Mouse (Mus musculus): ENCODE data around the gene Mypn. TPM values are rescaled to one million over a fixed set of nuclear protein-coding genes. Genes with fewer than 3 reads are reported as not detected.

Gene Mypn
- polyA plus RNA-seq, 1 experiment from 2014 or later: 0.14 TPM

DNA sequence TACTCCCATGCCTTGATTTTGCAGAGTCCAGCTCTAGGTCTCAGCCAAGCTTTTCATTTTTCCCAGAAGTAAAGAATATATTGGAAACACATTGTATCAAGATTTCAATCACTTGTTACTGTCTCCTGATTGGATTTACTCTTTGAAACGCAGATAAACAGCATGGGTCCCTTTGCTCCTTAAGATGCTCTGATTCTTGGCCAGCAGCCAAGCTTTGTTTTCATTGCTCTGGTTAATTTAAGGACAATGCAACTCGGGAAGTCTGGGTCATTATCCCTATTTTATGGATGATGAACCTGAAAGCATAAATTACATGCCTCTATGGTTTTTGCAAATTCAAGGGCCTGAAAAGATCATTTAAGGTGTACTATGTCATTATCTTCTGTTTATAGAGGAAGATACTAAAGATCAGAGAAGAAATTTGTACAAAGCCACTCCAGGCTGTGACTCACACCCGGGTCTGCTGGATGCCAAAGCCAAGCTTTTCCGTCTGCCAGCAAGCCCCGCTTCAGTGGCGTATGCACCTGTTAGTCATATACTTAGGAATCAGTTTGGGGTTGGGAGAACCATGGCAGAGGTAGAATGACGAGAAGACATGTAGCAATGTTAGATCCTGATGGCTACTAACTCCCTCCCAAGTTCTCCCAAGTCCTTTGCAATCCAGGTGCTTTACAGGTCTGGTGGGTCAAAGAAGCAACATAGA is 17.5 kb upstream of the Mypn start:
- 29% methylated on average over 7 of the region's 7 CpGs for WGBS
- Histone ChIP-seq H3K4me3 (replicated peaks; ENCODE audit: low read length) (no peak overlapping the region), H3K36me3 (ENCODE audit: control insufficient read depth, insufficient read depth) (no peaks in the 10 kb centered on the region), H3K27me3 (replicated peaks; ENCODE audit: control insufficient read depth, insufficient read depth, low read length) (no peaks in the 10 kb centered on the region), H3K27ac (ENCODE audit: low read length) (no peak overlapping the region), H3K9me3 (ENCODE audit: control insufficient read depth, low read length) (no peaks in the 10 kb centered on the region), H3K9ac (replicated peaks; ENCODE audit: low read depth, low read length) (no peak overlapping the region), H3K4me2 (ENCODE audit: low read length) (no peak overlapping the region), H3K4me1 (replicated peaks; ENCODE audit: control insufficient read depth, insufficient read depth, low read length) (no peaks in the 10 kb centered on the region)
- ATAC-seq: no peak

DNA sequence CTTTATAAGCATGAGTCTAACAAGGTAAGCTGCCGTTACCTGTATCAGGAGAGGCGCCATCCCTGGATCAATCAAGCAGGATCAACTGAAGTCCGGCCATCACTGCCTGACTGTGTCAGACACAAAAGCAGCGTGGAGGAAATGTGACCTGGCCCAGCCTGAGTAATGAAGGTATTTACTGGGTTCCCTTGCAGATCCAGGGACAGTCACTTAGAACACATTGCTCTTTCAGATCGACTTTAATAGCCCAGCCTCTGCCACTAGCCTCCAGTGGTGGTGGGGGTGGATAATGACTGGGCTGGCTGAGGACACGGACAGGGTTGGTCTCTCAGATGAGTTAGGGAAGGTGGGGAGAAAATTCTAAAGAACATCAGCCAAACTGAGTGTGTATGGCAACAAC is 5.1 kb upstream of the Mypn start:
- H3K4me3 ChIP-seq (replicated peaks; ENCODE audit: low read length): no peak overlapping the region
- H3K36me3 ChIP-seq (ENCODE audit: control insufficient read depth, insufficient read depth): no peaks in the 10 kb centered on the region
- H3K9ac ChIP-seq (replicated peaks; ENCODE audit: low read depth, low read length): no peak overlapping the region
- no peak for ATAC-seq
- WGBS: 63% methylated on average over 6 of the region's 6 CpGs
- H3K4me1 ChIP-seq (replicated peaks; ENCODE audit: control insufficient read depth, insufficient read depth, low read length): no peaks in the 10 kb centered on the region
- no peak overlapping the region for H3K27ac ChIP-seq (ENCODE audit: low read length)
- no peaks in the 10 kb centered on the region for H3K27me3 ChIP-seq (replicated peaks; ENCODE audit: control insufficient read depth, insufficient read depth, low read length)
- H3K9me3 ChIP-seq (ENCODE audit: control insufficient read depth, low read length): no peaks in the 10 kb centered on the region
- no peak overlapping the region for H3K4me2 ChIP-seq (ENCODE audit: low read length)

DNA sequence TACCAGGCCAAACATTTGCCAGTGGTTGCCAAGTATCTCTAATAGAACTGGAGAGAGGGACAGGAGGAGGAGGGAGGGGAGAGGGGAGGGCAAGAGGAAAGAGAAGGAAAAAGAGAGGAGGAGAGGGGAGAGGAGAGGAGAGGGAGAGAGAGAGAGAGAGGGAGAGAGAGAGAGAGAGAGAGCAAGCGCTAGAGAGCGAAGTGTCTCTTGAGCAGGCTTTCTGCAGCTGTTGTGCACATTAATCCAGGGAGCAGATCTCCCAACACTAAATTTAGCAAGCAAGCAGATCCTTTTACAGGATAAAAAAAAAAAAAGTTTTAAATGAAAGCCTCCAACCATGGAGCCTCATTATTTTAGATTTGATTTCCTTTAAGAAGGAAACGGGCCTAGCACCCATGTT is 750 bp downstream of the Mypn start:
- Histone ChIP-seq H3K4me2 (ENCODE audit: low read length) (no peak overlapping the region), H3K36me3 (ENCODE audit: control insufficient read depth, insufficient read depth) (no peaks in the 10 kb centered on the region), H3K27me3 (replicated peaks; ENCODE audit: control insufficient read depth, insufficient read depth, low read length) (no peaks in the 10 kb centered on the region), H3K4me1 (replicated peaks; ENCODE audit: control insufficient read depth, insufficient read depth, low read length) (no peaks in the 10 kb centered on the region), H3K4me3 (replicated peaks; ENCODE audit: low read length) (no peak overlapping the region), H3K9me3 (ENCODE audit: control insufficient read depth, low read length) (no peaks in the 10 kb centered on the region), H3K9ac (replicated peaks; ENCODE audit: low read depth, low read length) (no peak overlapping the region), H3K27ac (ENCODE audit: low read length) (no peak overlapping the region)
- 76% methylated on average over 3 of the region's 3 CpGs for WGBS
- no peak for ATAC-seq

DNA sequence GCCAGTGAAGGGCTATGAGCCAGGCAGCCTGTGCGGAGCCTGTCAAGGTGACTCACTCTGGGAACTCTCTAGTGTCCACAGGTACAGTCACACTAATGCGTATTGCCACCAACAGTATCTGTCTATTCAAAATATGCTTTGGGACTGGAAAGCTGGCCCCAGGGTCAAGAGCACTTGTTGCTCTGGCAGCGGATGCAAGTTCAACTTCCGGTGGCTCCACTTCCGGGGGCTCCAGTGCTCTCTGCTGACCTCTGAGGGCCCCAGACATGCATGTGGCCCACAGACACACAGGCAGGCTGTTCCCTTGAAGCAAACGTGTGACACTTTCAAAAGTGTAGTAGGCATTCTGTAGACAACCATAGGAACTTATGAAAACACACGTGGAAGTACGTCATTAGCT is 2.2 kb downstream of the Mypn start:
- H3K4me2 ChIP-seq (ENCODE audit: low read length): no peak overlapping the region
- no peak overlapping the region for H3K4me3 ChIP-seq (replicated peaks; ENCODE audit: low read length)
- H3K27me3 ChIP-seq (replicated peaks; ENCODE audit: control insufficient read depth, insufficient read depth, low read length): no peaks in the 10 kb centered on the region
- H3K4me1 ChIP-seq (replicated peaks; ENCODE audit: control insufficient read depth, insufficient read depth, low read length): no peaks in the 10 kb centered on the region
- WGBS: 83% methylated on average over 8 of the region's 8 CpGs
- H3K9me3 ChIP-seq (ENCODE audit: control insufficient read depth, low read length): no peaks in the 10 kb centered on the region
- ATAC-seq: no peak
- H3K9ac ChIP-seq (replicated peaks; ENCODE audit: low read depth, low read length): no peak overlapping the region
- H3K27ac ChIP-seq (ENCODE audit: low read length): no peak overlapping the region
- H3K36me3 ChIP-seq (ENCODE audit: control insufficient read depth, insufficient read depth): no peaks in the 10 kb centered on the region

DNA sequence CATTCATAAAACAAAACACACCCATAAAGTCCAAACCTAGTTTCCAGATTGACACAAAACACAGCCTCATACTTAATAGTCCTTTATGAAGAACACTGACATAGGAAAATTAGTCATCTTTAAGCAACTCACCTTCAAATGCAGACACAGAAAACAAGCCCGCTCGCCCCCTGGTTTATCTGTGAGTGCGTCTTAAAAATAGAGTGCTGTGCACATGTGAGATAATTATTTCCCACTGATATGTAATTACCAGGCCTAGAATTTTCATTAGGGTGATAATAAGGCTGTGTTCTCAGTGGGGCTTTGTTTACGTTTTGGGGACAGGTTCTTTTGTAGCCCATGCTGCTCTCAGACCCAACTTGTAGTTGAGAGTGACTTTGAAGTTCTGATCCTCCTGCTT is 4.7 kb downstream of the Mypn start:
- H3K9me3 ChIP-seq (ENCODE audit: control insufficient read depth, low read length): no peaks in the 10 kb centered on the region
- no peak overlapping the region for H3K27ac ChIP-seq (ENCODE audit: low read length)
- H3K36me3 ChIP-seq (ENCODE audit: control insufficient read depth, insufficient read depth): no peaks in the 10 kb centered on the region
- H3K27me3 ChIP-seq (replicated peaks; ENCODE audit: control insufficient read depth, insufficient read depth, low read length): no peaks in the 10 kb centered on the region
- no peak for ATAC-seq
- 62% methylated on average over 4 of the region's 4 CpGs for WGBS
- no peak overlapping the region for H3K4me2 ChIP-seq (ENCODE audit: low read length)
- H3K9ac ChIP-seq (replicated peaks; ENCODE audit: low read depth, low read length): no peak overlapping the region
- H3K4me3 ChIP-seq (replicated peaks; ENCODE audit: low read length): no peak overlapping the region
- no peaks in the 10 kb centered on the region for H3K4me1 ChIP-seq (replicated peaks; ENCODE audit: control insufficient read depth, insufficient read depth, low read length)

DNA sequence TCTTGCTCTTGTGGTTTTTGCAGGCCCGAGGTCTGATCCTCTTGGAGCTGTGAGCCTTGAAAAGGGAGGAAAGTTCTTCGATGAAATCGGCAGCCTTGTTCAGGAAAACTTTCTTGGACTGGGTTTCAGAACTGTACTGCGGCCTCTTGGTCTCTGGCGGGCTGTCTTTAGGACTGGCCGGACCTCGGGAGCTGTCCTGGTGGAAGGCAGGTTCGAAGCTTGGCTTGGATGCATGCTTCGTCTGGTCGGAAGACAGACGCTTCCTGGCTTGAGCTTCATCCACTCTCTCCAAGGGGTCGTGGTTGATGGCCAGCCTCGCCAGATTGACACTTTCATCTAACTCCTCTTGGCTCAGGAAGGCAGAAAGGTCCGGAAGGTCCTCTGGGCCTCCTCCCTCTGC is 11.0 kb downstream of the Mypn start:
- H3K4me2 ChIP-seq (ENCODE audit: low read length): no peak overlapping the region
- WGBS: 86% methylated on average over 14 of the region's 14 CpGs
- H3K9ac ChIP-seq (replicated peaks; ENCODE audit: low read depth, low read length): no peak overlapping the region
- H3K27ac ChIP-seq (ENCODE audit: low read length): no peak overlapping the region
- no peaks in the 10 kb centered on the region for H3K27me3 ChIP-seq (replicated peaks; ENCODE audit: control insufficient read depth, insufficient read depth, low read length)
- no peaks in the 10 kb centered on the region for H3K9me3 ChIP-seq (ENCODE audit: control insufficient read depth, low read length)
- H3K4me3 ChIP-seq (replicated peaks; ENCODE audit: low read length): no peak overlapping the region
- H3K4me1 ChIP-seq (replicated peaks; ENCODE audit: control insufficient read depth, insufficient read depth, low read length): no peaks in the 10 kb centered on the region
- ATAC-seq: no peak
- H3K36me3 ChIP-seq (ENCODE audit: control insufficient read depth, insufficient read depth): no peaks in the 10 kb centered on the region

DNA sequence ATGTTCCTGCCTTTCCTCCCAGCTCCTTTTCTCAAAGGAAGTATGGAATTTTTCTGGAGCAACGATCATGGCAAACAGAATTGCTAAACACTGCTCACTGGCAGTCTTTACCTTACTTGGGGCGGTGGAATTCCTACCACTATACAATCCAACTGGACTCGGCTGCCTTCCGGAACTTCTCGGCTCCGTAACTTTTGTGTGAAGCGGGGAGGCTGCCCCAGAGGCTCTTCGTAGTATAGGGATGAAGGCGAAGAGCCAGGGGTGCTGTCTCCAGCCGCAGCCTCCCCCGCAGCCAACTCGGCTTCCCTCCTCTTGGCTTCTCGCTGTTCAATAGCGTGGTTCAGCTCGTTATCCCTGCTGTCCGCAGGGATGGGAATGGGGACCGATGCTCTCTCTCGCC is 11.5 kb downstream of the Mypn start:
- Histone ChIP-seq H3K4me3 (replicated peaks; ENCODE audit: low read length) (no peak overlapping the region), H3K36me3 (ENCODE audit: control insufficient read depth, insufficient read depth) (no peaks in the 10 kb centered on the region), H3K4me1 (replicated peaks; ENCODE audit: control insufficient read depth, insufficient read depth, low read length) (no peaks in the 10 kb centered on the region), H3K27me3 (replicated peaks; ENCODE audit: control insufficient read depth, insufficient read depth, low read length) (no peaks in the 10 kb centered on the region), H3K9ac (replicated peaks; ENCODE audit: low read depth, low read length) (no peak overlapping the region), H3K4me2 (ENCODE audit: low read length) (no peak overlapping the region), H3K27ac (ENCODE audit: low read length) (no peak overlapping the region), H3K9me3 (ENCODE audit: control insufficient read depth, low read length) (no peaks in the 10 kb centered on the region)
- ATAC-seq: no peak
- WGBS: 56% methylated on average over 18 of the region's 18 CpGs

DNA sequence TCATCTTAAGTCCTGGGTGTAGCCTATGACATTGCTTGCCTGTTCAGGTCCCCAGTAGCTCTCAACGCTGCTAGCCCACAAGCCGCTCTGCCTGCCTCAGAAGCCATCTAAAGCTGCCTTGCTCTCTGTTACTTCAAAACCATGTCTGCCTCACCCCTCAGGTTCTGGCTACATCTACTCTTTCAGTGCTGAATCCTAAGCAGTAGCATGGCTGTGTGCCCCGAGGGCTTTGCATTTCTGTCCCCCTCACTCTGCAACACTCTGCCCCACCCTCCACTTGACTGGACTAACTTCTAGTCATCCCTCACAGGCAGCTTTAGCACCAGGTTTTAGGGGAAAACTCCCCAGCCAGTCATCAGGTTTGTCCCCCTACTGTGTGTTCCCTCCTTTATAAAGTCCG is 19.3 kb downstream of the Mypn start:
- no peak overlapping the region for H3K27ac ChIP-seq (ENCODE audit: low read length)
- no peaks in the 10 kb centered on the region for H3K4me1 ChIP-seq (replicated peaks; ENCODE audit: control insufficient read depth, insufficient read depth, low read length)
- WGBS: 80% methylated on average over 4 of the region's 4 CpGs
- no peaks in the 10 kb centered on the region for H3K9me3 ChIP-seq (ENCODE audit: control insufficient read depth, low read length)
- no peak overlapping the region for H3K4me3 ChIP-seq (replicated peaks; ENCODE audit: low read length)
- H3K9ac ChIP-seq (replicated peaks; ENCODE audit: low read depth, low read length): no peak overlapping the region
- no peak for ATAC-seq
- H3K27me3 ChIP-seq (replicated peaks; ENCODE audit: control insufficient read depth, insufficient read depth, low read length): no peaks in the 10 kb centered on the region
- no peaks in the 10 kb centered on the region for H3K36me3 ChIP-seq (ENCODE audit: control insufficient read depth, insufficient read depth)
- no peak overlapping the region for H3K4me2 ChIP-seq (ENCODE audit: low read length)

DNA sequence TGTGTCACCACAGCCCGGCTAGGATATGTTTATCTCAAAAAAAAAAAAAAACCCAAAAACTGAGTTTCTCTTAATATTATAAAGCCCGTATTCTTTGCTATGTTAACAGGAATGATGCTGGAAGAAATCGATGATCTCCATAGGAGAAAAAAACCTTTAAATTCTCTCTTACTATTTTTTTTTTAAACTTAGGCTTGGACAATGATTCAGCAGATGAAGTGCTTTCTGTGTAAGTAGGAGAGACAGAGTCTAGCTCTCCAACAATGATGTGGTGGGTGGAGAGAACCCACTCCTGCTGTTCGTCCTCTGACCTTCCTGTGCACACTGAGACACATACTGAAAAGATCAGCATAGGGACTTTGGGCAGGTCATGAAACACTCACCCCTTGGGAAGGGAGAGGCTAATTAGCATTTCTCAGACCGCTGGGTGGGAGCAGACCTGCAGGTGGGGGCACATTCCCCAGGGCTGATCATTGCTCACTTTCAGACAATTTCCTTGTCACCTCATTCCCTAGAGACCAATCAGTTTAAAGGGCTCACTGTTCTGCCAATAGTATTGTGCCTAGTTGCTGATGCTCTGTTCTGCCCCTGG is 21.5 kb downstream of the Mypn start:
- ATAC-seq: no peak
- 71% methylated on average over 5 of the region's 5 CpGs for WGBS
- H3K9ac ChIP-seq (replicated peaks; ENCODE audit: low read depth, low read length): no peak overlapping the region

More for the DNA sequence above, 21.5 kb downstream of the Mypn start:
- H3K4me3 ChIP-seq (replicated peaks; ENCODE audit: low read length): no peak overlapping the region
- no peak overlapping the region for H3K4me2 ChIP-seq (ENCODE audit: low read length)
- no peak overlapping the region for H3K27ac ChIP-seq (ENCODE audit: low read length)
- 0 out of 2 replicates have a peak, but pooled peaks cover 3% of the 10 kb centered on the region for H3K4me1 ChIP-seq (replicated peaks; ENCODE audit: control insufficient read depth, insufficient read depth, low read length)
- H3K36me3 ChIP-seq (ENCODE audit: control insufficient read depth, insufficient read depth): no peaks in the 10 kb centered on the region
- no peaks in the 10 kb centered on the region for H3K9me3 ChIP-seq (ENCODE audit: control insufficient read depth, low read length)
- H3K27me3 ChIP-seq (replicated peaks; ENCODE audit: control insufficient read depth, insufficient read depth, low read length): peaks cover 3% of the 10 kb centered on the region; the same call in 1 of the 2 replicates

All from forebrain, embryonic 16.5 days (tissue).